Mouse (Mus musculus): ENCODE measurements at regions not wholly inside any gene's neighbourhood (a gene's known extent, or its start where the extent isn't known, plus 50 kb on each side); places are given as distances from the start of the nearest gene placed in this dataset.

DNA sequence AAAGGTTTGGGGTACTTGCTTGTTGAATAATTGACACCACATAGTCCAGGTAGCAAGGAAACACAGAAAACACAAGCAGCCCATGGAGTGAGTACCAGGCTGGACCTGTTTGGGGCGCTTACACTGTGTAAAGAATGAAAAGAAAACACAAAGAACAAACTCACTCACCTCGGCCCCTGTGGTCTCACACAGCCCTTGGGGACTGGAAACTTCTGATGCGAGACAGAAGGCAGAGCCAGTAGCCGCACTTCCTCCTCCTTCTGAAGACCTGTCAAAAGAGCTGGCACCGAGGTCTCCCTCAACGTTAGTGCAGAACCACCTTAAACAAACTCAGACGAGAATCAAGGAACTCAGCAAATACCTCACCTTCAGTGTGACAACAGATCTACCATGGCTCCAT lies 558.2 kb downstream of the Lmo4 start:
- H3K27me3 ChIP-seq (ENCODE audit: control insufficient read depth, insufficient read depth, low read length) = no peaks in the 10 kb centered on the region
- DNase-seq (ENCODE audit: low spot score) (no peak), ATAC-seq (replicated peaks; ENCODE audit: insufficient number of reproducible peaks, low FRiP score, low TSS enrichment, low read depth) (no peak)
- H3K27ac ChIP-seq (replicated peaks; ENCODE audit: low read depth, low read length) = no peak overlapping the region
- no peak overlapping the region for H3K4me2 ChIP-seq (ENCODE audit: low read depth, low read length)
- no peaks in the 10 kb centered on the region for H3K9me3 ChIP-seq (replicated peaks; ENCODE audit: control insufficient read depth, low read length)
- no peak overlapping the region for H3K9ac ChIP-seq (replicated peaks; ENCODE audit: low read length)
- H3K36me3 ChIP-seq (replicated peaks; ENCODE audit: control insufficient read depth, insufficient read depth, low read depth, low read length) = no peaks in the 10 kb centered on the region
- 42% methylated on average over 7 of the region's 7 CpGs for whole genome bisulfite sequencing
- no peak overlapping the region for H3K4me3 ChIP-seq (ENCODE audit: low read depth, low read length)
- no peaks in the 10 kb centered on the region for H3K4me1 ChIP-seq (ENCODE audit: control insufficient read depth, insufficient read depth, low read length)

DNA sequence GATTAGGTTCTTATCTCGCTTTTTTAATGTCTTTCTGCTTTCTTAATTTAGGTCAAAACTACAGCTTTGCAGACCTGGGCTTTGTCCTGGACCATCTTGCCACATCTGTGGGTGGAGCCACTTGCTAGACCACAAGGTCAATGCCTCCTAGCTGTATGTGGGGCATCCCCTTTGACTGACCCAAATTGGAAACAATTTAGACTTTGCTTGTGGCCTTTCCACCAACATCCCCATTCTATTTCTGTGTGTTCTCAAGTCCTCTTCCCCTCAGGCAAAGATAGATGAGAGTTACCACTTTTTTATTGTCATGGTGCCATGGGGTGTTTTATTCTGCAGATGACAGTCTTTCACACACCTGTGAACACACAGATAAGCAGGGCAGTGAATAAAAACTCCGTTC lies 572.0 kb downstream of the Lmo4 start:
- Histone ChIP-seq H3K4me3 (ENCODE audit: low read depth, low read length) (no peak overlapping the region), H3K4me1 (ENCODE audit: control insufficient read depth, insufficient read depth, low read length) (no peaks in the 10 kb centered on the region), H3K4me2 (ENCODE audit: low read depth, low read length) (no peak overlapping the region), H3K9me3 (replicated peaks; ENCODE audit: control insufficient read depth, low read length) (no peaks in the 10 kb centered on the region), H3K36me3 (replicated peaks; ENCODE audit: control insufficient read depth, insufficient read depth, low read depth, low read length) (no peaks in the 10 kb centered on the region), H3K27me3 (ENCODE audit: control insufficient read depth, insufficient read depth, low read length) (no peaks in the 10 kb centered on the region), H3K27ac (replicated peaks; ENCODE audit: low read depth, low read length) (no peak overlapping the region), H3K9ac (replicated peaks; ENCODE audit: low read length) (no peak overlapping the region)
- DNase-seq (ENCODE audit: low spot score) = no peak
- ATAC-seq (replicated peaks; ENCODE audit: insufficient number of reproducible peaks, low FRiP score, low TSS enrichment, low read depth) = no peak
- WGBS = 93% methylated on average over 2 of the region's 2 CpGs

DNA sequence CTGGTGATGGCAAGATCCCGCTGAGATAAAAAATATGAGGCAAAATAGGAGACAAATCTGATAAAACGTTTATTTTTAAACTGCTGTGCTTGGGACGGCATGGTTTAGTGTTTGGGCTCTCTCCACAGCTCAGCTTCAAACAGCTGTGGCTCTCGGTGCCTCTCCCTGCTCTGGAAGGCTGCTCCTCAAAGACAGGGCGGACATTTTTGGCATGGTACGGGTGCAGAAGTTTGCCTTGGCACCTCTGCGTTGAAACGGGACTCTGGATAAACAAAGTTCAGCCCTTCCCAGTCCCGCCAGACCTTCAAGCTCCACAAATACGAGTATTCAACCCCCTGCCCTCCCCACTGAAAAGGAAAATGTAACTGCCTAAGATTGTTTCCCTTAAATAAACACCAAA lies 573.8 kb downstream of the Lmo4 start:
- H3K9me3 ChIP-seq (replicated peaks; ENCODE audit: control insufficient read depth, low read length) = no peaks in the 10 kb centered on the region
- H3K4me3 ChIP-seq (ENCODE audit: low read depth, low read length) = no peak overlapping the region
- DNase-seq (ENCODE audit: low spot score) (no peak), ATAC-seq (replicated peaks; ENCODE audit: insufficient number of reproducible peaks, low FRiP score, low TSS enrichment, low read depth) (no peak)
- 47% methylated on average over 10 of the region's 10 CpGs for WGBS
- H3K4me2 ChIP-seq (ENCODE audit: low read depth, low read length) = no peak overlapping the region
- no peaks in the 10 kb centered on the region for H3K4me1 ChIP-seq (ENCODE audit: control insufficient read depth, insufficient read depth, low read length)
- H3K27ac ChIP-seq (replicated peaks; ENCODE audit: low read depth, low read length) = no peak overlapping the region
- H3K27me3 ChIP-seq (ENCODE audit: control insufficient read depth, insufficient read depth, low read length) = no peaks in the 10 kb centered on the region
- H3K9ac ChIP-seq (replicated peaks; ENCODE audit: low read length) = no peak overlapping the region
- H3K36me3 ChIP-seq (replicated peaks; ENCODE audit: control insufficient read depth, insufficient read depth, low read depth, low read length) = no peaks in the 10 kb centered on the region

DNA sequence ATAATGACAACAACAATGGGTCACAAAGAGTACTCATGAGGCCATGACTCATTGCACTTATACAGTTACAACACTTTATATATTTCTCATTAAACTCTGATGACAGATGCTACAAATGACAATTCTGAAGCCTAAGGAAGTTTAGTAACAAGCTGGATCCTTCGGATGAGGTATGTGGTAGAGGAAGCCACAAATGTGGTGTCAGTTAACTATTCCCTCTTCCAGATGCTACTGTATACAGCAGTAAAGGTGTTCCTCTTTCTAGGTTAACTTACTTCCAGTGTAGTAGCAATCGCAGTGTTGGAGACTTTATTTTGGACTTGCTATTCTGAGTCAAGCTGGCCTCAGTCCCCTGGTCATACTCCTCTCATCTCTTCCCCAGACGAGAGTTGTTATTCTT lies 580.1 kb downstream of the Lmo4 start:
- Histone ChIP-seq H3K9me3 (replicated peaks; ENCODE audit: control insufficient read depth, low read length) (no peaks in the 10 kb centered on the region), H3K27ac (replicated peaks; ENCODE audit: low read depth, low read length) (no peak overlapping the region), H3K36me3 (replicated peaks; ENCODE audit: control insufficient read depth, insufficient read depth, low read depth, low read length) (no peaks in the 10 kb centered on the region), H3K4me1 (ENCODE audit: control insufficient read depth, insufficient read depth, low read length) (no peaks in the 10 kb centered on the region), H3K9ac (replicated peaks; ENCODE audit: low read length) (no peak overlapping the region), H3K27me3 (ENCODE audit: control insufficient read depth, insufficient read depth, low read length) (no peaks in the 10 kb centered on the region), H3K4me2 (ENCODE audit: low read depth, low read length) (no peak overlapping the region), H3K4me3 (ENCODE audit: low read depth, low read length) (no peak overlapping the region)
- DNase-seq (ENCODE audit: low spot score) (no peak), ATAC-seq (replicated peaks; ENCODE audit: insufficient number of reproducible peaks, low FRiP score, low TSS enrichment, low read depth) (no peak)
- WGBS = 87% methylated on average over 3 of the region's 3 CpGs

DNA sequence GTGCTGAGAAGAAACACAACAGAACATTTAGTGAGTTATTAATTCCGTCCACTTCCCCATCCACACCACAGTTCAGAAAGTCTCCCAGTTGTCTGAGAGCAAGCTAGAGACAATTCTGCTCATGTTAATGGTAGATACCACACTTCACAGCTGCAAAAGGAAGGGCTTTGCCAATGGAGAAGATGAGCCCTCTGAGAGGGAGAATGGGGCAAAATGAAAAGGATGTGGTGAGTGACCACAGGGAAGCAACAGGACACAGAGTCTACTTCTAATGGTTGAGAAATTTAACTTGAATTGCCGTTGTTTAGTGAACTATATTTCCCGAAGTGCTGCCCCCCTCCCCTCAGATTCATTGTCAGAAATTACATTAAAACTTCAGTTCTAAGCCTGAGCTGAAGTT lies 582.7 kb downstream of the Lmo4 start:
- WGBS = 78% methylated on average over 3 of the region's 3 CpGs
- H3K27me3 ChIP-seq (ENCODE audit: control insufficient read depth, insufficient read depth, low read length) = no peaks in the 10 kb centered on the region
- no peaks in the 10 kb centered on the region for H3K9me3 ChIP-seq (replicated peaks; ENCODE audit: control insufficient read depth, low read length)
- no peak for ATAC-seq (replicated peaks; ENCODE audit: insufficient number of reproducible peaks, low FRiP score, low TSS enrichment, low read depth)
- no peak overlapping the region for H3K4me3 ChIP-seq (ENCODE audit: low read depth, low read length)
- H3K27ac ChIP-seq (replicated peaks; ENCODE audit: low read depth, low read length) = no peak overlapping the region
- DNase-seq (ENCODE audit: low spot score) = no peak
- H3K9ac ChIP-seq (replicated peaks; ENCODE audit: low read length) = no peak overlapping the region
- no peaks in the 10 kb centered on the region for H3K4me1 ChIP-seq (ENCODE audit: control insufficient read depth, insufficient read depth, low read length)
- H3K4me2 ChIP-seq (ENCODE audit: low read depth, low read length) = no peak overlapping the region
- H3K36me3 ChIP-seq (replicated peaks; ENCODE audit: control insufficient read depth, insufficient read depth, low read depth, low read length) = no peaks in the 10 kb centered on the region

DNA sequence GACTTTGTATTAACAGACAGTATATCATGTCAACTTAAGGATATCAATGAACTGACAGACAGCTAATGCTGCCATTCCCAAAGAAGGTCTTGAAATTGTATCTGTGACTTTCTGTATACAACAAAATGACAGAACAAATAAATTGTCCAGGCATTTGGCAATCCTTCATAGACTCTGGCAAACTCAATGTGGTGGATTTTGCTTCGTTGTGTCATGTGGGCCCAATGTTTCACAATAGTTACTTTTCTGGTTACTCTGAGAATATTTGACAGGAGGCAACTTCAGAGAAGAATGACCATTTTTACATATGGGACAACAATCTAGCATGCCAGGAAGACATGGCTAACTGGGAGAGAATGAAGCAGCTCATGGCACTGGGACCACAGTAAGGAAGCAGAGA lies 585.9 kb downstream of the Lmo4 start:
- Histone ChIP-seq H3K4me2 (ENCODE audit: low read depth, low read length) (no peak overlapping the region), H3K4me3 (ENCODE audit: low read depth, low read length) (no peak overlapping the region), H3K27me3 (ENCODE audit: control insufficient read depth, insufficient read depth, low read length) (no peaks in the 10 kb centered on the region), H3K36me3 (replicated peaks; ENCODE audit: control insufficient read depth, insufficient read depth, low read depth, low read length) (no peaks in the 10 kb centered on the region), H3K9ac (replicated peaks; ENCODE audit: low read length) (no peak overlapping the region), H3K9me3 (replicated peaks; ENCODE audit: control insufficient read depth, low read length) (no peaks in the 10 kb centered on the region), H3K4me1 (ENCODE audit: control insufficient read depth, insufficient read depth, low read length) (no peaks in the 10 kb centered on the region), H3K27ac (replicated peaks; ENCODE audit: low read depth, low read length) (no peak overlapping the region)
- ATAC-seq (replicated peaks; ENCODE audit: insufficient number of reproducible peaks, low FRiP score, low TSS enrichment, low read depth) (no peak), DNase-seq (ENCODE audit: low spot score) (no peak)
- WGBS = 79% methylated on average over 1 of the region's 1 CpGs

DNA sequence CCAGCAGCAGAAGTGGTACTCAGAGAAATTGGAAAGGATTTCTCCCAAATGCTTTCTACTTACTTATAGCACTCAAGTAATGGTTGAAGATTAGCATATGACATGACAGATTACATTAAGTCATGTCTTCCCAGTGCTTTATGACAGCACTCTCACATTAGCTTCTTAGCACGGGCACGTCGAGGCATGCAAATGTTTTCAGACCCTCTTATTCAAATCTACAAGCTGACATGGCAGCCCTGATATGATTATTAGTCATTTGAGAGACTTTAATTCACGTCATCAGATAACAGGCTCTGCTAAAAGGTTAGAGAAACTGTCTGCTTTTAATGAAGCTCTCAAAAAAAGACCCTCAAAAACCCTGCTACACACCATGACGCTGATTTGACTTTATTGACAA lies 590.1 kb downstream of the Lmo4 start:
- Histone ChIP-seq H3K4me2 (ENCODE audit: low read depth, low read length) (no peak overlapping the region), H3K9ac (replicated peaks; ENCODE audit: low read length) (no peak overlapping the region), H3K36me3 (replicated peaks; ENCODE audit: control insufficient read depth, insufficient read depth, low read depth, low read length) (no peaks in the 10 kb centered on the region), H3K27me3 (ENCODE audit: control insufficient read depth, insufficient read depth, low read length) (no peaks in the 10 kb centered on the region), H3K4me3 (ENCODE audit: low read depth, low read length) (no peak overlapping the region), H3K27ac (replicated peaks; ENCODE audit: low read depth, low read length) (no peak overlapping the region), H3K9me3 (replicated peaks; ENCODE audit: control insufficient read depth, low read length) (no peaks in the 10 kb centered on the region), H3K4me1 (ENCODE audit: control insufficient read depth, insufficient read depth, low read length) (no peaks in the 10 kb centered on the region)
- 71% methylated on average over 5 of the region's 5 CpGs for WGBS
- DNase-seq (ENCODE audit: low spot score) = no peak
- ATAC-seq (replicated peaks; ENCODE audit: insufficient number of reproducible peaks, low FRiP score, low TSS enrichment, low read depth) = no peak

DNA sequence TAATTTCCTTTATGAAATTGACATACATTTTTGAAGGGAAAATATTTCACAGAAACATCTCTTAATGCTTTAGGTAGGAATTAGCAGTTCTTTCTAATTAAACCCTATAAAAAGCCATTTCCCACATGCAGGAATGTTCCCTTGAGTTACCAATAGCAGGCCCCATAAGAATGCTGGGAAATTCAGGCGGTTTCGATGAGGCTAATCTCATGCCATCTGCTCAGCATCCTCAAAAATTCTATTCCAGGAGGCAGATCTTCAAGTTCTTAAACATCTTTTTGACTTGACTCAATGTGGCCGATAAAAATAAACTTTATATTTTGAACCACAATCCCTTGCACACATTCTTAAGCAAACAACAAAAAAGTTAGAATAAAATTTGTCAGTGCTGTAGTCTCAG lies 591.0 kb downstream of the Lmo4 start:
- no peak for ATAC-seq (replicated peaks; ENCODE audit: insufficient number of reproducible peaks, low FRiP score, low TSS enrichment, low read depth)
- Histone ChIP-seq H3K36me3 (replicated peaks; ENCODE audit: control insufficient read depth, insufficient read depth, low read depth, low read length) (no peaks in the 10 kb centered on the region), H3K27ac (replicated peaks; ENCODE audit: low read depth, low read length) (no peak overlapping the region), H3K9me3 (replicated peaks; ENCODE audit: control insufficient read depth, low read length) (no peaks in the 10 kb centered on the region), H3K4me1 (ENCODE audit: control insufficient read depth, insufficient read depth, low read length) (no peaks in the 10 kb centered on the region), H3K9ac (replicated peaks; ENCODE audit: low read length) (no peak overlapping the region), H3K27me3 (ENCODE audit: control insufficient read depth, insufficient read depth, low read length) (no peaks in the 10 kb centered on the region), H3K4me3 (ENCODE audit: low read depth, low read length) (no peak overlapping the region), H3K4me2 (ENCODE audit: low read depth, low read length) (no peak overlapping the region)
- WGBS = 87% methylated on average over 3 of the region's 3 CpGs
- no peak for DNase-seq (ENCODE audit: low spot score)

DNA sequence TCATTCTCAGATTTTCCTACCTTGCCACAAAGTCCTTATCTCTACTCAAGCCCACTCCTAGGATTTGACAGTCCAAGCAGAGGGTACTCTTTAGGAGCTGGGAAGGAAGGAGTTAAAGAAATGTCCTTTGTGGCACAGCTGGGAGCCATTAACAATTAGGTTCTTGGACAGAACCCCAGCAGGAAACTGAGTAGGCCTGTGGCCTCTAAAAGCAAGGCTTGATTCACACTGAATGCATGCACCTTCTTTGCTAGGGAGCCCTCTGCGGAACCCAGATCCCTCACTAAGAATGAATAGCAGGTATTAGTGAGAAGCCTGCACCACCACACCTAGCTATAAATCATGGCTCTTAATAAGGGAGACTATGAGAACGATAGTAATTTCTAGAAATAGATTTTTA lies 595.3 kb downstream of the Lmo4 start:
- WGBS = 37% methylated on average over 2 of the region's 2 CpGs
- ATAC-seq (replicated peaks; ENCODE audit: insufficient number of reproducible peaks, low FRiP score, low TSS enrichment, low read depth) (no peak), DNase-seq (ENCODE audit: low spot score) (peak; percentile 76)
- H3K27me3 ChIP-seq (ENCODE audit: control insufficient read depth, insufficient read depth, low read length) = no peaks in the 10 kb centered on the region
- H3K4me2 ChIP-seq (ENCODE audit: low read depth, low read length) = no peak overlapping the region
- no peaks in the 10 kb centered on the region for H3K4me1 ChIP-seq (ENCODE audit: control insufficient read depth, insufficient read depth, low read length)
- no peak overlapping the region for H3K27ac ChIP-seq (replicated peaks; ENCODE audit: low read depth, low read length)
- no peaks in the 10 kb centered on the region for H3K9me3 ChIP-seq (replicated peaks; ENCODE audit: control insufficient read depth, low read length)
- H3K9ac ChIP-seq (replicated peaks; ENCODE audit: low read length) = no peak overlapping the region
- no peak overlapping the region for H3K4me3 ChIP-seq (ENCODE audit: low read depth, low read length)
- no peaks in the 10 kb centered on the region for H3K36me3 ChIP-seq (replicated peaks; ENCODE audit: control insufficient read depth, insufficient read depth, low read depth, low read length)

All from embryonic facial prominence, embryonic 11.5 days (tissue).